Mouse (Mus musculus): Measurements from ENCODE around the gene Rcvrn. TPM values are rescaled to one million over a fixed set of nuclear protein-coding genes. Genes with fewer than 3 reads are reported as not detected.

Gene Rcvrn
- not detected in 2 replicates for polyA plus RNA-seq (2011; ENCODE audit: insufficient read depth, insufficient read length, low replicate concordance, missing spikeins)

DNA sequence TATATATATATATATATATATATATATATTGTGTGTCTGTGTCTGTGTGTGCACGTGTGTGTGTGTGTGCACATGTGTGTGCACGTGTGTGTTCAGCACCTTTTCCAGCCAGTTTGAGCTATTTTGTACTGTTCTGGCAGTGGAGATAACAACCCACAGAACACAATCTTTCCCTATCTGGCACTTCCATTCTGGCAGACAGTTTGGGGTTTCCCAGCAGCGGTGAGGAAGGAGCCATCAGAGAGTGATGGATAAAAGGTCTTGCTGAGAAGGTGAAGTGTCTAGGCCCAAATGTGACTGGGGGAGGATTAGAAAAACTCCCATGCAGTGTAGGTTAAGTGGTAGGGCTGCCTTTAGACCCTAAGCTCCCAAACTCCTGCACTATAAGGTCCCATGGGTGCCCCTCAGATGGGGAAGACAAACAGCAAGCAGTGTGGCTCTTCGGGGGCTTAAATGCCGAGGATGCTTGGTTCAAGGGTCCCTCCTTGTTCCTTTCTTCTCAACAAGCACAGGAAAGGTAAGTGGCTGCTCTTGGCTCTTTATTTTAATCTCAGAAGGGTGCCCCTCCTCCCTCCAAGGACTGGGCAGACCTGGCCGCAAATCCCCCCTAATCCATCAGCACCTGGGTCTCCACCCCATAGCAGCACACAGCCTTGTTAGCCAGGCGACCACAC, at the start of gene Rcvrn:
Rcvrn (plus strand) TSS at position 624 of the 674 bp plus-strand sequence.
- Histone ChIP-seq H3K4me1 (ENCODE audit: control insufficient read depth, insufficient read depth, low read length) (no peaks in the 10 kb centered on the region), H3K4me3 (replicated peaks; ENCODE audit: control insufficient read depth, low read depth, low read length) (no peak within 1 kb of the TSS), H3K27ac (ENCODE audit: control insufficient read depth, insufficient read depth, low read depth, low read length, poor library complexity) (no peak within 1 kb of the TSS)
- TF ChIP-seq POLR2A (IDR thresholded peaks at IDR 0.05; ENCODE audit: borderline replicate concordance, control insufficient read depth, low read depth, low read length) = no peak
- no peak for TF ChIP-seq CTCF (IDR thresholded peaks at IDR 0.05; ENCODE audit: control insufficient read depth, insufficient read depth, low read length)
- 63% methylated on average over 7 of the region's 7 CpGs for WGBS

DNA sequence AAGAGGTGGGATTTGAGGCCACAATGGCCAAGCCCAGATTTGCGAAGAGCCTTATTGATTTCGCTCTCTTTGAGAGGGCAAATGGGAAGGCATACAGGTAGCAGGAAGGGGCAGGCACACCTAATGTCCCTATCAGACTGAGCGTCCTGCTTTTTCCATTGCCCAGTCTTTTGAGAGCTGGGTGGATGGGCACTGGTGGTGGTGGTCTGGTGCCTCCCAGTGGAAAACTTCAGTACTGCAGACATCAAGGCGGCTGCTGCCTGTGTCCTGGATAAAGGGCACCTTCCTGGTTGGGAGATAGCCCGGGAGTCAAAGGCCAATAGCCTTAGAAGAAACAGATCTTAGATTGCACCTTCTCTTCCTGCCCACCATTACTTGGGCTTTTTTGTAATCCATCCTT, 47.4 kb upstream of the Rcvrn start:
- no peak overlapping the region for H3K4me3 ChIP-seq (replicated peaks; ENCODE audit: control insufficient read depth, low read depth, low read length)
- H3K4me1 ChIP-seq (ENCODE audit: control insufficient read depth, insufficient read depth, low read length) = no peaks in the 10 kb centered on the region
- H3K27ac ChIP-seq (ENCODE audit: control insufficient read depth, insufficient read depth, low read depth, low read length, poor library complexity) = no peak overlapping the region
- 32% methylated on average over 5 of the region's 5 CpGs for WGBS
- TF ChIP-seq POLR2A (IDR thresholded peaks at IDR 0.05; ENCODE audit: borderline replicate concordance, control insufficient read depth, low read depth, low read length) = no peak
- TF ChIP-seq CTCF (IDR thresholded peaks at IDR 0.05; ENCODE audit: control insufficient read depth, insufficient read depth, low read length) = peak; percentile 88

- TF ChIP-seq CTCF (IDR thresholded peaks at IDR 0.05; ENCODE audit: control insufficient read depth, insufficient read depth, low read length) = no peak
- TF ChIP-seq POLR2A (IDR thresholded peaks at IDR 0.05; ENCODE audit: borderline replicate concordance, control insufficient read depth, low read depth, low read length) = no peak
- no peaks in the 10 kb centered on the region for H3K4me1 ChIP-seq (ENCODE audit: control insufficient read depth, insufficient read depth, low read length)
- WGBS = 69% methylated on average over 11 of the region's 11 CpGs
- H3K27ac ChIP-seq (ENCODE audit: control insufficient read depth, insufficient read depth, low read depth, low read length, poor library complexity) = no peak overlapping the region
- H3K4me3 ChIP-seq (replicated peaks; ENCODE audit: control insufficient read depth, low read depth, low read length) = no peak overlapping the region
Measured at GRCm38 (mm10) chr11:67648651-67649407, 46.3 kb upstream of the Rcvrn start.

DNA sequence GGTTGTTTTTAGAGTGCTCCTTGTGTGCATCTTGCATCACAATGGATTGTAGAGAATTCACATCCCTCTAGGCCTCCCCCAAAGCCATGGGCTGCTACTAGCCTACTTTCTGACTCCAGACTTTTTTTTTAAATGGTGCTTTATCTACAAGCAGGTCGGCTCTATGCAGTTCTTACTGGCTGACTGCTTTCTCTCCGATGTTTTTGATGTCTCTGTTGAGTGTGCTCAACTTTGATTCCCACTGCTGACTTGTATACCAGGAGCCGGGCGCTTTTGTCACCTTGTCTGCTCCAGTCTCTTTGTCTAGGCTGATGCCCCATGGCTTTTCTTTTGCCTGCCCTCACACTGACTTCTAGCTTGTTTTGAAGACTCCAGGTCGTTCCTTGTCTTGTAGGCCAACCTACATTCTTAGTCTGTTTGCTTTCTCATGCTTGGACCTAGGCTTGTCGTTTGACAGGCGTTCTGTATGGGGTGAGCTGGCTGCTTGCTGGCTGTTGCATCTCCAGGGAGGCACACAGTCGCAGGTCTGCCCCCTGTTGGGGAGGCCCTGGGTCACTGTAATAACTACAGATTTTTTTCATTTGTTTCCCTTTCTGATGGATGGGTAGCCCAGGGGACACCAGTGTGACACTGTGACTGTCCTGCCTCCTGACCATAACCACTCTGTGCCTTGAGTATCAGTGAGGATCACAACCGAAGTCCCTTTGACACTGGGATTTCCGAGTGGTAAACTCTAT, 45.0 kb upstream of the Rcvrn start:
- TF ChIP-seq POLR2A (IDR thresholded peaks at IDR 0.05; ENCODE audit: borderline replicate concordance, control insufficient read depth, low read depth, low read length) = no peak
- TF ChIP-seq CTCF (IDR thresholded peaks at IDR 0.05; ENCODE audit: control insufficient read depth, insufficient read depth, low read length) = peak; percentile 8; the same call in 1 of the 2 replicates
- H3K27ac ChIP-seq (ENCODE audit: control insufficient read depth, insufficient read depth, low read depth, low read length, poor library complexity) = no peak overlapping the region
- H3K4me3 ChIP-seq (replicated peaks; ENCODE audit: control insufficient read depth, low read depth, low read length) = no peak overlapping the region
- 49% methylated on average over 10 of the region's 10 CpGs for WGBS
- H3K4me1 ChIP-seq (ENCODE audit: control insufficient read depth, insufficient read depth, low read length) = no peaks in the 10 kb centered on the region

DNA sequence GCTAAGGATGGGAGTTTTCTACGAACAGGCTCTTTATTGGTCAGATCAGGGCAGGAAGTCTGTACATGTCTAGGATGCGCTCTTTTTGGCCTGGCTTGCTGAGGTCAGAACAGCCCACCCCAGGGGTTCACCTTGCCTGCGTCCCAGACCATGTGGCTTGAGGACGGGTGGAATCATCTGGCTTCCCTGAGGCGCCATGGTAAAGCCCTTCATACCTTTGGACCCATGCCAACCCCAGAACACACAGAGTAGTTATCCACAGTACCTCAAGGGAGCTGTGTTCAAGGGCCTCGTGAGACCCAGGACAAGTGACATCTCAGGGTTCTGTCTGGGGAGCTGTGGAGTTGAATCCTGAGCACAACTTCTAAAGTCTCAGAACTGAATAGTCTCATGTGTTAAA, 43.4 kb upstream of the Rcvrn start:
- no peak for TF ChIP-seq POLR2A (IDR thresholded peaks at IDR 0.05; ENCODE audit: borderline replicate concordance, control insufficient read depth, low read depth, low read length)
- TF ChIP-seq CTCF (IDR thresholded peaks at IDR 0.05; ENCODE audit: control insufficient read depth, insufficient read depth, low read length) = no peak
- WGBS = 71% methylated on average over 6 of the region's 6 CpGs
- H3K4me3 ChIP-seq (replicated peaks; ENCODE audit: control insufficient read depth, low read depth, low read length) = no peak overlapping the region
- no peaks in the 10 kb centered on the region for H3K4me1 ChIP-seq (ENCODE audit: control insufficient read depth, insufficient read depth, low read length)
- no peak overlapping the region for H3K27ac ChIP-seq (ENCODE audit: control insufficient read depth, insufficient read depth, low read depth, low read length, poor library complexity)

- H3K4me3 ChIP-seq (replicated peaks; ENCODE audit: control insufficient read depth, low read depth, low read length) = no peak overlapping the region
- no peaks in the 10 kb centered on the region for H3K4me1 ChIP-seq (ENCODE audit: control insufficient read depth, insufficient read depth, low read length)
- TF ChIP-seq CTCF (IDR thresholded peaks at IDR 0.05; ENCODE audit: control insufficient read depth, insufficient read depth, low read length) (peak; percentile 50; the same call in 1 of the 2 replicates), POLR2A (IDR thresholded peaks at IDR 0.05; ENCODE audit: borderline replicate concordance, control insufficient read depth, low read depth, low read length) (no peak)
- H3K27ac ChIP-seq (ENCODE audit: control insufficient read depth, insufficient read depth, low read depth, low read length, poor library complexity) = no peak overlapping the region
- WGBS = 15% methylated on average over 14 of the region's 14 CpGs
Measured at GRCm38 (mm10) chr11:67652194-67652892, 42.8 kb upstream of the Rcvrn start.

DNA sequence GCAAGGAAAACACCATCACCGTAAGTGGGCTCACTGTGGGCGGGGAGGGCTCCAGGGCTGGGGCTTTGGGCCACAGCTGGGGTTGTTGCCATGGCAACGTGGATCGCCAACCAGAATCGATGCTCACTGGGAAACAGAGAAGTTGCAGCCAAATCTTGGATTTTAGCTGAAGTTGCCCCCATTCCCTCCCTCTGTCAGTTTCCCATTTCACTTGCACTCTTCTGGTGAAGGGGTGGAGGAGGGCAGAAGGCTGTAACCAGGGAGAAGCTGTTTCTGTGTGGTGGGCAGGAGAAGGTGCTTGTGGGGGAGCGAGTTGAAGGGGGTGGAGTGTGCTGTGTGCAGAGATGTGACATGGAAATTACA, 42.3 kb upstream of the Rcvrn start:
- TF ChIP-seq POLR2A (IDR thresholded peaks at IDR 0.05; ENCODE audit: borderline replicate concordance, control insufficient read depth, low read depth, low read length) (no peak), CTCF (IDR thresholded peaks at IDR 0.05; ENCODE audit: control insufficient read depth, insufficient read depth, low read length) (no peak)
- WGBS = 37% methylated on average over 6 of the region's 6 CpGs
- Histone ChIP-seq H3K27ac (ENCODE audit: control insufficient read depth, insufficient read depth, low read depth, low read length, poor library complexity) (no peak overlapping the region), H3K4me1 (ENCODE audit: control insufficient read depth, insufficient read depth, low read length) (no peaks in the 10 kb centered on the region), H3K4me3 (replicated peaks; ENCODE audit: control insufficient read depth, low read depth, low read length) (no peak overlapping the region)
